Mouse (Mus musculus) gastrocnemius, adult 18-20 months (tissue): Measurements from ENCODE around the gene Fam107a. TPM values are rescaled to one million over a fixed set of nuclear protein-coding genes. Genes with fewer than 3 reads are reported as not detected.
"Not testable (repeated sequence)": the region's sequence is repeated elsewhere in the genome, so short reads cannot be mapped to it uniquely, and the experiment has no call there.

Source experiments
- DNase-seq: peaks from one replicate; pipeline ENCODE4 v3.0.0; 2021; ENCODE audit warnings: low spot score
- total RNA-seq, 2 experiments: library from RNA; stranded (reverse); gene quantifications; 2 replicates each; pipeline ENCODE4 v1.2.3; 2021

Fam107a gene
- total RNA-seq, 2 experiments from 2014 or later, result 4.5 to 6.8 TPM

GRCm38 (mm10) chr14:8316366-8317193, 1.2 kb downstream of the Fam107a start:
- no peak for DNase-seq

- DNase-seq, result no peak
Observed at GRCm38 (mm10) chr14:8315169-8315568, 2.7 kb downstream of the Fam107a start.

- DNase-seq, result no peak
Observed at GRCm38 (mm10) chr14:8314536-8314935, 3.3 kb downstream of the Fam107a start.

GRCm38 (mm10) chr14:8313877-8314276, 3.9 kb downstream of the Fam107a start:
- no peak for DNase-seq

- peak; percentile 12 for DNase-seq
Observed at GRCm38 (mm10) chr14:8309621-8310141, 8.1 kb downstream of the Fam107a start.

- DNase-seq, result no peak
Observed at GRCm38 (mm10) chr14:8308650-8309049, 9.2 kb downstream of the Fam107a start.

- DNase-seq, result no peak
Observed at GRCm38 (mm10) chr14:8306884-8307283, 10.9 kb downstream of the Fam107a start.

- no peak for DNase-seq
Observed at GRCm38 (mm10) chr14:8305014-8305413, 12.8 kb downstream of the Fam107a start.

GRCm38 (mm10) chr14:8304082-8304481, 13.7 kb downstream of the Fam107a start:
- DNase-seq, result no peak

- no peak for DNase-seq
Observed at GRCm38 (mm10) chr14:8302687-8303086, 15.1 kb downstream of the Fam107a start.

GRCm38 (mm10) chr14:8300281-8300680, 17.5 kb downstream of the Fam107a start:
- DNase-seq, result peak; percentile 60

- DNase-seq, result no peak
Observed at GRCm38 (mm10) chr14:8297889-8298293, 19.9 kb downstream of the Fam107a start.

GRCm38 (mm10) chr14:8294257-8294656, 23.6 kb downstream of the Fam107a start:
- no peak for DNase-seq

GRCm38 (mm10) chr14:8286595-8286994, 31.2 kb downstream of the Fam107a start:
- DNase-seq, result peak; percentile 65

- DNase-seq, result no peak
Observed at GRCm38 (mm10) chr14:8283784-8284183, 34.0 kb downstream of the Fam107a start.

- not testable (repeated sequence) for DNase-seq
Observed at GRCm38 (mm10) chr14:8271281-8271680, 46.5 kb downstream of the Fam107a start.

GRCm38 (mm10) chr14:8264378-8264777, 53.4 kb downstream of the Fam107a start:
- DNase-seq, result no peak

GRCm38 (mm10) chr14:8262242-8262641, 55.6 kb downstream of the Fam107a start:
- DNase-seq, result no peak

GRCm38 (mm10) chr14:8260214-8260613, 57.6 kb downstream of the Fam107a start:
- DNase-seq, result no peak

- DNase-seq, result no peak
Observed at GRCm38 (mm10) chr14:8259166-8259565, 58.7 kb downstream of the Fam107a start, which contains the start of gene Acox2. TSS of gene Acox2 (minus strand) at chr14:8259353.

- DNase-seq, result no peak
Observed at GRCm38 (mm10) chr14:8258752-8259151, 59.1 kb downstream of the Fam107a start.

GRCm38 (mm10) chr14:8258335-8258627, 59.5 kb downstream of the Fam107a start:
- no peak for DNase-seq
